Mouse (Mus musculus) fibroblast of lung, adult 2 months (primary cell): Measurements from ENCODE around the gene Mrvi1.

Experiments
- DNase-seq: peaks from one replicate; pipeline ENCODE4 v3.0.0-alpha.2; 2011; ENCODE audit warnings: low read depth

Mrvi1 gene

DNA sequence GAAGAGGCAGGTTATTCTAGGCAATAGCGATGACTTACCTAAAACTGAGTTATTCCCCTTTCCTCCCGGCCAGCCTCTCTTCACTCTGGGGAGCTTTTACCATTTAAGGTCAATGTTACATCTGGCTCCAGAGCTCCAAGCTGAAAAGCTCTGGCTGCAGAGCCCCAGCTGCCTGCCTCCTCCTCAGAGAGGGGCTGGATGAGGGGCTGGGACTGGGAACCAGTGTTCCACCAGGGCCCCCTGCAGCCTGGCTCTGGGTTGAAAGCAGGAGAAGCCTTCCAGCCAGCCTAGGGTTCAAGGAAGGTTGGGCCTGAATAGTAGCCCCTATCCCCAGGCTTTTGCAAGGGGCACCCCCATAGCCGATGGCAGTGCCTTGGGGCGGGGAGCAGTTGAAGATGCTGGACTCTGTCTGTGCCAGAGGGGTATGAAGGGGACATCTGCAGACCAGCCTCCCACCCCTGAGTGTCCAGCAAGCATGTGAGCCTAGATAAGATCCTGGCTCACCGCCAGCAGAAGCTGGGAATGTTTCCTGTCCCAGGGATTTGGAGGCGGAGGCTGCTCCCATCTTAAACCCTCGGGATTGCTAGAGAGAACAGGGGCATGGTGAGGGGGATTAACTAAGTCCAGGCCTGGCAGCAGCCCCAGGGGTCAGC, at the start of gene Mrvi1:
Gene Mrvi1, minus strand, starts transcription at position 409 of the 653 bp plus-strand sequence.
- no peak for DNase-seq

DNA sequence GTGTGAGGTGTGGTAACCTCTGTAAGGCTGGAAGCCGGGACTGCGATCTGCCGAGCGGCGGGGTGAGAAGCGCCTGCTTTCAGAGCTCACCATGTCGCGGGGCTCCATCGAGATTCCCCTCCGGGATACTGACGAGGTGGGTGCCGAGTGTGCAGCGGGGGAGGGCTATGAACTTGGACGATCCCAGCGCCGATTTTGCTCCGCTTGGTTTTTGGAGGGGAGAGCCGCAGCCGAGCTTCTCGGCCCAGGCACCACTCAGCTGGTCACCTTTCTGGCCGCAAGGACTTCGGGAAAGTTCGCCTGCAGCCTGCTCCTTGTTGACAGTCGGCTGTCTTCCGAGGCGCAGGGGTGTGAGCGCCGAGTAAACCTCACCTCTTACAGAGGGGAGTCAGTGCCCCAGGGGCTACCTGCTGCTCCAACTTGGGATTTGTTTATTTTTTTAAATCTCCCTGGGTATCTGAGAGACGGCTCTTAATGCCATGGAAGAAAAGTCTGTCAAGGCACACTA, 46.8 kb upstream of the Mrvi1 start:
- DNase-seq, result no peak

DNA sequence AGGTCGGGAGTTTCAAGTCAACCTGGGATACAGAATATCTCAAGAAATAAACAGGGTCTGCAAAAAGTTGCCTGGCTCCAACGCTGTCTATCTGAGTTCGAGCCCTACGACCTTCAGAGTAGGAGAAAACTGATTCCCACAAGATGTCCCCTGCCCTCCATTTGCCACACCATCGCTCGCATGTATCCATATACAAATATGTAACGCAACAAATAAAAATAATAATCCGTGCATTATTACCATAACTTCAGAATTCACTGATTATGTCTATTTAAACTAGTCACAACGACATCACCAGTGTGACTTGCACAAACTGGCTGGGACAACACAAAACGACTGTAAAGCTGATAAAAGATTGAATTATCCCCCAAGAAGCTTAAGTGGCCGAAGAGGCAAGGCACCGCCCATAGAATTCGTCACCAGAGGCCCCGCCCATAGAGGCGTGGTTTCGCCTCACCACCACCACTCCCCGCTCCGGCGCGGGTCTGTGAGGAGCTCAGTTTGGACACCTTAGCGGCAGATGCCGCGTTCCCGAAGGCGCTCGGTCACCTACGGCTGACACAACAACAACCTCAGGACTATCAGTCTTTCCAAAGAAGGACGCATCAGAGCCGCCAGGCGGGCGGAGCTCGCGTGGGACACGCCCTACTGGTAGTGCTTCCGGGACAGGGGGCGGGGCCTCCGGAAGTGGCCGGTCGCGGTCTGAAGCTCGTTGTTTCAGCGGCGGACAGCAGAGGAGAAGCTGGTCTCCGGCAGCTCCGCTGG, 46.2 kb upstream of the Mrvi1 start, which contains the start of gene Ctr9:
Gene Ctr9, plus strand, starts transcription at position 671 of the 765 bp plus-strand sequence.
- peak; percentile 69 for DNase-seq

DNA sequence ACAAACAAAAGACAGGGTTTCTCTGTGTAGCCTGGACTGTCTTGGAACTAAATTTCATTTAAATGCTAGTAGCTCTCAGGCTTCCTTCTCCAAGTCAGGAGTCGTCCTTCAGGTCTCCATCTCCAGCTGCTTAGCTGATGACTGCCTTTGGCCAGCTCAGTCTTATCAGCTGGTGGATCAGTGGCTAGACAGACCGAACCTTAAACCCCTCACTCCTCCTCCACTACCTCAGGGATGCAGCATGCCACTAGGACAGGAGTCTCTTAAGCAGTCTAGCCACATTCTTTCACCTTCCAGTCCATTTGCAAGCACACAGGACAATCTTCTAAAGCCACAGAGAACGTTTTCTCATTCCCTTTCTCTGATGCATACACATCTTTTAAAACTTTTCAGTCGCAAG, 42.7 kb upstream of the Mrvi1 start:
- no peak for DNase-seq

DNA sequence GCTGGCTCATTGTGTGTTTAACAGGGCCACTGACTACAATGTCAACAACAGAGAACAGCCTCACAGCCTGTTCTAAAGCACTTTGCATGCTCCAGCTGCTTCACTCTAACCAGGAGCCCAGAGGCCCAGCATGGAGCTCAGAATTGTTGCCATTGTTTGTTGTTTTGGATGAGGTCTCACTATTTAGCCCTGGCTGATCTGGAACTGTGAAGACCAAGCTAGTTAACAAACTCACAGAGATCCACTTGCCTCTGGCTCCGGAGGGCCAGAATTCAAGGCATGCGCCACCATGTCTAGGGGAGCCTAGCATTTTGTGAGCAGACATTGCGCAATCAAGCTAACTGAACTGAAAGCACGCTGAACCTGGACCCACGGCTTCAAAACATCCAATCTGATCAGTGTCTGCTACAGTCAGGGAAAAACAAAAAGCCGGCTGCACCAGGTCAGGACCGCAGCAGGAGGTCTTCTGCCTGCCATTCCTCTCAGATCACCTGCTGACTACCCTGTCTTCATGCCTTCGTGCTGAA, 41.9 kb upstream of the Mrvi1 start:
- DNase-seq, result no peak

DNA sequence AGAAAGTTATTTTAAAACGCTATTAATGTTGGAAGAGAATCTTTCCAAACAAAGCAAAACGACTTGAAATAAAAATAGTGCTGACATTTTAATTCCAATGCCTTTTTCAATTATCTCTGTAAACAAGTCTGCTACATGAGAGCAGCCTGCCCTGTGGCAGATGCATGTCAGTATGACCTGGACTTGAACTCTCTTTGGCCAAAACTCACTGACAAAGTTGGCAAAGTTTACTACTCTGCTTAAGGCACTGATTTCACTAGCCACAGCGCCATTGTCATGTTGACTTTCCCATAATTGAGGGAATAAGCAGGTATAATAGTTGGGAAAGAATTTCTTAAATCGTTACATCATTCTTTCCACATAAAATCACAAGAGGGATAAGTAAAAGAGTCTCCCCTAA, 38.6 kb upstream of the Mrvi1 start:
- DNase-seq, result no peak

DNA sequence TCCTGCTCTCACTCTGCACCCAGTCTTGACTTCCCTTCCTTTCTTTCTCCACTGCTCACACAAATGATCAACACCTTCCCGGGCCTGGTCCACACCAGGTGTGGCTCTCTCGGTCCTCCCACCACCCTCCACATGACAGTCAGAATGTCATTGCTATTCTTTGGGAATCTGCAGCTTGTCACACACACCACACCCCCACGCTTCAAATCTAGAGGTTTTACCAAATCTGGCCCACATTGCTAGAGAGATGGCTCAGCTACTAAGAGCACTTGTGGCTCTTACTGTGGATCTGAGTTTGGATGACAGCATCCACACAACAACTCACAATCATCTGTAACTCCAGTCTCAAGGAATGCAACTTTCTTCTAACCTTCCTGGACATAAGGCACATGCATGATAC, 34.7 kb upstream of the Mrvi1 start:
- DNase-seq, result no peak

DNA sequence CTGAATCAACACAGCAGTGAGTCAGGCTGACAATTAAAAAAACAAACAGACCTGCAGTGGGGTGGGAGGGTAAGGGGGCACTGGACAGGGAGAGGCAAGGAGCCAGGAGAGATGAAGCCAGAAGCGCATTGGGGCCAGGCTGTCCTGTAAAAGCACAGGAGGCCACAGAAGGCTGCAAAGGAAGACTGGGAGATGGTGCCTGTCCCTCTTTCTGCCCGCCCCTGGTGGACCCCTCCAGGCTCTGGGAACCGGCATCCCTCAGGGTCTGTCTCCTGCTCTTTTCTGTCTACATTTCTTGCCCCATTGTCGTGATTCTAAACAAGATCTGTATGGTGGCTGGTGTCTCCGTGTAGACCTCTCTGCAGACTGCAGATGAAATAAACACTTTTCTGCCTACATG, 33.5 kb upstream of the Mrvi1 start:
- DNase-seq, result no peak

DNA sequence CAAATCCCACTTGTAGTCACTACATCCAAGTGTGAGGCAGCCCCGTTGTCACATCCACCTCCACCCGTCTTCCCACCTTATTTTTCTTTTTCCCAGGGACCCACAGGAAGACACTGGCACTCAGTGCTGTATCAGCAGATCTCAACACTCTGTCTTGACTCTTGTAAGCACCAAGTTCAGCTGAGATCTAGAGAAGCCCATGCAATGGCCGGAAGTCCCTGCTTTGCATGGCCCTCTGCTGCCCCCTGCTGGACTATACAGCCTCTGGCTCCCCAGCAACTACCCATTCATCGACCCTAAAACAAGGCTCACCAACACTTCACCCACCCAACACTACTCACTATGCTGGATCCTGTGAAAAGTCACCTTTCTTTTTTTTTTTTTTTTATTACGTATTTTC, 32.6 kb upstream of the Mrvi1 start:
- peak; percentile 44 for DNase-seq

DNA sequence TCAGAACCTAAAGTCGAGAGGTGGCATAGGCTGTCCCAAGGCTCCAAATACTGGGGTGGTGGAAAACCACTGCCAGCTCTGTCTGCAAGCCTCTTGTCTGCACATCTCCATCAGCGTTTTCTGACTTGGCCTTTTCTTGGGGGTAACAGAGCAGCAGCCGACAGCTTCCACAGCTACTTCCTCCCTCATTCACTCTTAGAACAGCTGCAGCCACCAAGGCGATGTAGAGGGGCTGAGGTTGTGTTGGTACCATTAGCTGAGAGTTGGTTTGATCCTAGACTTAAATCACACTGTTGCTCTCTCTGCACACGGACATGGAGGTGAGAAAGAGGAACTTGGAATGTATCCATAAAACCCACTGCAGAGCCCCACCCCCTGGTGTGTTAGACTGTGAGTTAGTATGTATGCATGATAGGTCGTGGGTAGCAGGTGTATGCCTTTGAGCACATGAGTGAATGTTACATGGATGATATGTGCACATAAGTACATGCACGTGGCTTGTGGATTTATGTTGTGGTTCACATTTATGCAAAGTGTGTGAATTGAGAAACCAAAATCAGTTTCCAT, 31.9 kb upstream of the Mrvi1 start:
- no peak for DNase-seq

DNA sequence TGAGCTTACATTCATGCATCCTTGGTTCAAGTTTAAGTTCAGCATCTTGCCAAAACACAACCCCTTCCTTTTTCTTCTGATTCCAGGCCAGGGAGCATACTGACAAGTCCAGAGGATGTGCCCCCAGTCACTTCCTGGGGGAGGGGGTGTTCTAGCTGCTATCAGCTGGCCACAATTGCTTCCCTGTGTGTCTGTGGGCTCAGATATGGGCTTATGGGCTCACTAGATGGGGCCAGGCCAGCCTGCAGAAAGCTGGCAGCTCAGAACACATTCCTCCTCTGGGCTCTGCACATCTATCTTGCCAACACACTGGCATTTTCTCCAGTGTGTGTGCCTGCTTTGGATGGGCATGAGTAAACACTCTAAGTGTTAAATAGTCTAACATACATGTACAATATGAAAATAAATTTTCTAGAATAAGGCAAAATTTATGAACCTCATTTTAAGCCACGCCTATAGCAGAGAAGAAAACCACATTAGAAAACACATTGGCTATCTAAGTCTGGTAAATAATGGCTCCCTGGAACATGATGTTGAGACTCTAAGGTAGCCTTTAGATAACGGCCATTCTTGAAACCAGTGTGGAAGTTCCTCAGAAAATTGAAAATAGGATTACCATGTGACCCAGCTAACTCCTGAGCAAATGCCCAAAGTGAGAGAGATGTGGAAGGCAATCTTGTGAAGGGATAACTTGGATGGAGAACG, 22.0 kb upstream of the Mrvi1 start:
- no peak for DNase-seq

DNA sequence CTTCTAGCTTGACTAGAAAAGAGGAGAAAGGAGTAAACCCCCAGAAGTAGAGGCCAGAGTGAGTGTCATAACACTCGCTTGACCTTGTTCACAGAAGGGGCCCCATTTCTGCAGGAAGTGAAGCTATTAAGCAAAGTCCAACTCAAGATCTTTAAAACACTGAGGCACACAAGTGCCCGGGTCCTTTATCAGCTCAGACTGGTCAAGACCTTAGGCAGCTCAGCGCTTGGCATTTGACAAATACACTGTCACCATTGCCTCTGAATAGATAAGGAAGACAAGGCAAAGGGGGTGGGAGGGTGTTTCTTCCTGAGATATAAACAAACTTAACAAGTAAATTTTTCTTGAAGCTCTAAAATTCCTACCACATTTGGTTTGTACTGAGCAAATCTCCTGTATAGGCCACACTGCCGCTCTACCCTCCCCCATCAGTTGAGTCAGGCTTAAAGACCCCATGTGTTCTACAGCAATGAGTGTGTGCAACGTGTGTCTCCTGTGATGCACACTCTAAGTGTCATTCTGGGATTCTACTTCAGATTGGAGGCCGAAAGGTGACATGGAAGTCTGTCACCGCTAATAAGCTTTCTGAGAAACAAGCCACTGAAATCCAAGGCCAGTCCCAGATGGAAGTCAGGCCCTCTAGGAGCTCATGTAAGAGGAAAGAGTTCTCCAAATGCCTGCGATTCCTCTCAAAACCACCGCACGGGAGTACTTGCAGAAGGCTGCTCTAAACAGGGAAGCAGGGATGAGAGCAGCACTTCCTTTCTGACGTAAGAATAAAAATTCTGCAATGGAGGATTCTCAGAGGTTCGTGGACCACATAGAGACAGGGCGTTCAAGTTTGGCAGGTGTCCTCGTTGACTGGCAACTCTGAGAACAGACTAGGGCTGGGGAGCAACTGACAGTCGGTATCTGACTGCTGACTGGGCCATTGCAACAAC, 16.9 kb upstream of the Mrvi1 start:
- DNase-seq, result no peak

DNA sequence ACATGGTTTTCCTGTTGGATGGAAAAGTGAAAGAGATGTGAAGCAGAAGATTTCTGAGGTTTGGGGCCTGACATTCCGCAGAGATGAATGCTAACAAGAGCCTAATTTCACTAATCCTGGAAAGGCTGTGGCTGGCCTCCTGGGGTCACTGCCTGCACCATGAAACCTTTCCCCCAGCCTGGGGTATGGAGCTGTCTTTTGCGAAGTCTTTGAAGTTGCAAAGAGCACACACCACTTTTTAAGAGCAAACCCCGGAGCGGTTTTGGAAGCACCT, 8.9 kb upstream of the Mrvi1 start:
- no peak for DNase-seq

DNA sequence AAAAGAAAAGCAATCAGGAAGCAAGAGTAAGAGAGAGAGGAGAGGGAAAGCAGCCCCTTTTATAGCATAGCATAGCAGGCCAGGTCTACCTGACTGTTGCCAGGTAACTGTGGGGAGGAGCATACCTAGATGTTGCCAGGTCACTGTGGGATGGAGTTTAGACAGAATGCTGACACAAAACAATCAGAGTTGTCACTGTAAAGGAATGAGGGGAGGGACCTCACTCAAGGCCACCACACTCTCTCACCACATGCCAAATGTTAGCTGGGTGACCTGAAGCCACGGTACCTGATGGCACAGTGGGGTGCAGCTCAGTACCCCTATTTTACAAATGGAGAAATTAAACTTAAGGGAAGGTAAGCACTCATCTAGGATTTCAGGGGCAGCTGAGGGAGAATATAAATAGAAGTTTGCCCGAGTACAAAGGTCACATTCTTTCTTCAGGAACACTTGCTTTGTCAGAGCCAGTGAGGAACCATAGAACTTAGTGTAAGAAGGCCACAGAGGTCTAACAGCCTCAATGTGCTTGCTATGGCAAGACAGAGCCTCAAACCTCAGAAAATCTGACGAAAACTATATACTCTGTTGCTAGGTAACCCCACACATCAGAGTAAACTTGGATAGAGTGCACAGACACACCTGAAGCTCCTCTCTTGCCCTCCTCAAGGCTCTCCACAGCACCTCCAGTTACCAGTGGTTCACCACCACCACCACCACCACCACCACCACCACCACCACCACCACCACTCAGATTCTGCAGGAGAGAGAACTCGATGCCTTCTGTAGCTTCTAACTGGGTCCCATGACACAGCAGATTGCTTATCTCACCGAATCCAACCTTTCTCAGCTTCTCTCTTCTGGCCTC, 8.3 kb upstream of the Mrvi1 start:
- no peak for DNase-seq

DNA sequence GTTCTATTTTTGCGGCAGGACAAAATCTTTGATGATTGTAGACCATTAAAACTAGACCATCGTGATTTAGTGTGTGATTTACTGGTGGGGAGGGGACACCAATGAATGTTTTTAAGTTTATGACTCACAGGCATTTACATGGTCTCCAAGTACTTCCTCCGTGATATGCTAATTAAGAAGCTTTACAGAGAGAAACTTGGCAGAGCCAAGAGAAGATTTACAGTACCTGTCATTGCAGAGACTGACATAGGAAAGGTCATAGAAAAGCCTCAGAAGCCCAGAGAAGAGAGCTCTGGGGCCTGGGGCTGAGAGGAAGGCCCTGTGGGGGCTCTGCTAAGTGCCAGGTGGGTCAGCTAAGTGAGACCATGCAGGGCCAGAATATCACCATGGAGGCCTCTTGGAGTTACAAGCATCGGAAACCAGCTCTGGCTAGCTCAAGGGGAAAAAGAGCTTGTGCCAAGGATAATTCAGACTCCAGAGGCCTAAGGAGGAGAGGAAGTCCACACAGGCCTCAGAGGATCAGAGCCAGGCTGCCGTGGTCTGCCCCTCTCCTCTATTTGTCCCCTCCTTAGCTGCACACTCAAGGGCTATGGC, 7.1 kb upstream of the Mrvi1 start:
- DNase-seq, result no peak

DNA sequence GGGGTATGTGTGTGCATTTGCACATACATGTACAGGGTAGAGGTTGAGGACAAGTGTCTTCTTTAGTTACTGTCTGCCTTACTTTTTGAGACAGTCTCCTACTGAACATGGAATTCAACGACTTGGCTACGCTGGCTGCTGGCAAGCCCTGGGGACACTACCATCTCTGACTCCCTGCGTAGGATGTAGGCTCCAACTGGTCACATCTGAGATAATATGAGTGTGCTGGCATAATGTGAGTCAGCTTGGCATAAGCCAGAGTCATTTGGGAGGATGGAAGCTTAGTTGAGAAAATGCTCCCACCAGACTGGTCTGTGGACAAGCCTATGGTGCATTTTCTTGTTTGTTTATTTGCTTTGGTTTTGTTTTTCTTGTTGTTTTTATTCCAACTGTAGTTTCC, 5.8 kb upstream of the Mrvi1 start:
- DNase-seq, result no peak

DNA sequence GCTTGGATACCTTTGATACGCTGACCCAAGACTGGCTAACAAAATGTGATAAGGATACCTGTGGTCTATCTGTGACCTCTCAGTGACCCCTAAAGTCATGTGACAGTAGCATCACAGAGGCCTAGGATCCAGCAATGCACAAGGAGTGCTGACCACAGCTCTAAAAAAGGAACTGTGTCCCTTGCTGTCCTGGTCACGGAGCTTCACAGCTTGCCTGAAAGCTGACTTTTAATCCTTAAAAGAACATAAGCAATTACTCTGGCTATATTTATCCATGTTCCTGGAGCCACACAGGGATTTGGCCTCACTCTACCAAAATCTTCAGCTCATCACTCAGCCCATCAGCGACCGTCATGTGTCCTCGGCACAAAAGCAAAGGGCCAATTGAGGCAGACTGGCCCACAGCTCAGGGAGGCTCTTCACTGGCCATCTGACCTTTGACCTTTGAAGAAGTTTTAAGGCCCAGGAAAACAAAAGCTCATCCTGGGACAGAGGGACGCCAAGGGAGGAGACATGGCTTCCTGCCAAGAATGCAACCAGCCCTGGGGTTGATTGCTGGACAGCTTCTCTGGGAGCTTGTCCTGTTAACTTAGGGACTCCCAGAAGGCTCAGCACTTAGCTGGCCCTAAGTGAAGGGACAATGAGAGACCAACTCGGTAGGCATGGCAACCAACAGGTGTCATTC, 3.5 kb upstream of the Mrvi1 start:
- DNase-seq, result no peak

DNA sequence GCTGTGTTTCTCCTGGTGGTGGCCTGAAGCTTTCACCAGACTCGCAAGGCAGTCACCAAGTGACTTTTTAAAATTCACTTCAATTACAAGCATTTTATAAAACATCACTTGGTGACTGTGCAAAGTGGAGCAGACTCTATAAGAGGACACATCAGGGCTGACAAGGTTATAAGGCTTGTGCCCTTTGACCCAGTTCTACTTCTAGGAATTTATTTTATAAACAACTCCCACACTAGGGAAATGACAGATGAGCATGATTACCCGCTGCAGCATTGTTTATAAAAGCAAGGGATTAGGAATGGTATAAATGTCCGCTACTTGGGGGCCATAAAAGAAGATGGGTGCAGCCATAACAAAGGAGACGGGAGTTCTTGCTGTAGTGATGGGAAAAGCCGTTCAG, 1.4 kb upstream of the Mrvi1 start:
- no peak for DNase-seq

DNA sequence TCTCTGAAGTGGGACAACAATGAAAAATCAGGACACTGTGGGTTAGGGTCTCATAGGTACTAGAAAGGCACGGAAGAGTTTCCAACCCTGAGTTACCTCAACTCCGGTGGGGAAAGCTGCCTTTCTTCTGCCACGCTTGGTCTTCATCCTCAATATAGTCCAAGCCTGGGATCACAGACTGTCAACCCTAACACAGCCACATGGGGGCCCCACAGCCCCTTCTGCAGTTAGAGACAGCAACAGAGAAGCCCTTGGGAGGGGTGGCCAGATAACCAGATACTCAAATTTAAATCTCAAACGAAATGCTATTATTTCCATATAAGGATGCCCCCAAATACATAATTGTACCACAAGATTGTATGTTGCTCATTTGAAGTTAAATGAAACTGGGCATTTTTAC, 503 bp upstream of the Mrvi1 start:
- DNase-seq, result no peak

DNA sequence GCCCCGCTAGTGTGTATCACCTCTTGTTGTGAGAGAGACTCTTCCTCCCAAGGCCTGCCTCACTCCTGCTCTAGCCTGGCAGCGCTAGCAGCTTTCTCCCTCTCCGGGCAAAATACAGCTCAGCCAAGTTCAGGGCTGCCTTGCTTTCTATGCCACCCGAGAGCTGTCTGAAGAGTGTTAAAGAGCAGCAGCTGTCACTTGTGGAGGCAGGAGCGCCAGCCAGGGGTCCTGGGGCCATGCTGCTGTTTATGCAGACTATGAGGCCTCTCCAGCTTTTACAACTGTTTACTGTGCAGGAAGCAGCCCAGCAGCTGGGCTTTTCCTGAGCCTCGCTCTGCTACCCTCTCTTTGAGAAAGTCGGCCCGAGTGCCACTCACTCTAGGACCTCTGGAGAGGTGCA, 1.2 kb downstream of the Mrvi1 start:
- DNase-seq, result no peak
